Mouse (Mus musculus) MEL (cell line): ENCODE measurements around the gene Ugt1a6b. TPM values are rescaled to one million over a fixed set of nuclear protein-coding genes. Genes with fewer than 3 reads are reported as not detected.

Source experiments
- DNase-seq: peaks from one replicate; pipeline ENCODE4 v3.0.0; 2011; ENCODE audit warnings: low read depth, low spot score
- H3K27ac ChIP-seq: 2 replicates; pipeline ENCODE4 v1.5.1; 2012; ENCODE audit warnings: low read depth, mild to moderate bottlenecking, control low read depth, low read length, moderate library complexity; ENCODE audit not compliant: control insufficient read depth
- H3K27me3 ChIP-seq, 2 experiments: fragments of 150-350 bp in 1 of 2; sonication (generic) in 1 of 2; 2 replicates each; pipeline ENCODE4 v1.6.1; 2012; ENCODE audit warnings: low read length in 2 of 2, mild to moderate bottlenecking in 2 of 2, improper control_type of control experiment in 1 of 2, moderate library complexity in 1 of 2; ENCODE audit not compliant: insufficient read depth in 2 of 2, control insufficient read depth in 1 of 2
- H3K36me3 ChIP-seq, 2 experiments: 2 replicates each; pipeline ENCODE4 v1.6.1; 2012 to 2014; ENCODE audit warnings: low read length in 2 of 2, improper control_type of control experiment in 1 of 2, inconsistent platforms in 1 of 2, mild to moderate bottlenecking in 1 of 2; ENCODE audit not compliant: insufficient read depth in 2 of 2, control insufficient read depth in 1 of 2
- H3K4me1 ChIP-seq, 2 experiments: fragments of 150-350 bp in 1 of 2; sonication (generic) in 1 of 2; 2 replicates each; pipeline ENCODE4 v1.6.1; 2012; ENCODE audit warnings: low read length in 2 of 2, improper control_type of control experiment in 1 of 2, mild to moderate bottlenecking in 1 of 2; ENCODE audit not compliant: insufficient read depth in 2 of 2, control insufficient read depth in 1 of 2
- H3K4me3 ChIP-seq, 2 experiments: fragments of 150-350 bp in 1 of 2; sonication (generic) in 1 of 2; 2 replicates each; pipeline ENCODE4 v1.5.1; 2012; ENCODE audit warnings: low read depth in 2 of 2, low read length in 2 of 2, mild to moderate bottlenecking in 2 of 2, moderate library complexity in 2 of 2, control low read depth in 1 of 2, improper control_type of control experiment in 1 of 2; ENCODE audit not compliant: control insufficient read depth in 1 of 2, insufficient read depth in 1 of 2
- H3K79me2 ChIP-seq: 2 replicates; pipeline ENCODE4 v1.6.1; 2012; ENCODE audit warnings: mild to moderate bottlenecking, low read length, moderate library complexity; ENCODE audit not compliant: control insufficient read depth, poor library complexity, insufficient read depth
- H3K9ac ChIP-seq: 2 replicates; pipeline ENCODE4 v1.6.1; 2012; ENCODE audit warnings: low read depth, mild to moderate bottlenecking, control low read depth, low read length, moderate library complexity; ENCODE audit not compliant: control insufficient read depth, poor library complexity, severe bottlenecking
- H3K9me3 ChIP-seq: fragments of 150-350 bp; sonication (generic); replicated peaks from 2 replicates; pipeline ENCODE4 v1.6.1; 2012; ENCODE audit warnings: mild to moderate bottlenecking, low read length, improper control_type of control experiment, moderate library complexity; ENCODE audit not compliant: insufficient read depth
- CHD1 ChIP-seq: IDR thresholded peaks from 2 replicates; pipeline ENCODE4 v1.6.1; 2012; ENCODE audit warnings: low read depth, mild to moderate bottlenecking, inconsistent platforms, low read length, improper control_type of control experiment
- EP300 ChIP-seq, 2 experiments: IDR thresholded peaks; 2 replicates each; pipeline ENCODE4 v1.6.1; 2011; ENCODE audit warnings: improper control_type of control experiment in 2 of 2, low read length in 2 of 2, low read depth in 1 of 2, mild to moderate bottlenecking in 1 of 2
- GABPA ChIP-seq: IDR thresholded peaks from 2 replicates; pipeline ENCODE4 v1.6.1; 2012; ENCODE audit warnings: low read depth, mild to moderate bottlenecking, inconsistent platforms, low read length, improper control_type of control experiment, moderate library complexity
- KAT2A ChIP-seq: conservative IDR thresholded peaks from 2 replicates; pipeline ENCODE4 v1.6.1; 2012; ENCODE audit warnings: low read depth, low read length, improper control_type of control experiment, inconsistent platforms
- MAFK ChIP-seq: IDR thresholded peaks from 2 replicates; pipeline ENCODE4 v1.6.1; 2011; ENCODE audit warnings: low read depth, mild to moderate bottlenecking, low read length, improper control_type of control experiment, borderline replicate concordance
- MAX ChIP-seq: IDR thresholded peaks from 2 replicates; pipeline ENCODE4 v1.6.1; 2011; ENCODE audit warnings: low read length, improper control_type of control experiment
- MAZ ChIP-seq: IDR thresholded peaks from 2 replicates; pipeline ENCODE4 v1.6.1; 2012; ENCODE audit warnings: low read depth, mild to moderate bottlenecking, inconsistent platforms, low read length, improper control_type of control experiment
- MEF2A ChIP-seq: IDR thresholded peaks from 2 replicates; pipeline ENCODE4 v1.6.1; 2014; ENCODE audit warnings: low read depth, mild to moderate bottlenecking, inconsistent platforms, low read length, improper control_type of control experiment; ENCODE audit not compliant: poor library complexity, insufficient replicate concordance, severe bottlenecking; ENCODE audit errors: extremely low read depth
- NELFE ChIP-seq: IDR thresholded peaks from 2 replicates; pipeline ENCODE4 v1.6.1; 2011; ENCODE audit warnings: low read depth, low read length, improper control_type of control experiment
- NRF1 ChIP-seq: IDR thresholded peaks from 2 replicates; pipeline ENCODE4 v1.6.1; 2014; ENCODE audit warnings: low read depth, mild to moderate bottlenecking, inconsistent platforms, low read length, improper control_type of control experiment, moderate library complexity; ENCODE audit not compliant: poor library complexity, insufficient read depth, severe bottlenecking
- POLR2A ChIP-seq, 2 experiments: IDR thresholded peaks; 2 replicates each; pipeline ENCODE4 v1.6.1; 2011 to 2012; ENCODE audit warnings: low read length in 2 of 2, mild to moderate bottlenecking in 2 of 2, control low read depth in 1 of 2, improper control_type of control experiment in 1 of 2, low read depth in 1 of 2, moderate library complexity in 1 of 2; ENCODE audit not compliant: control insufficient read depth in 1 of 2, insufficient read depth in 1 of 2, poor library complexity in 1 of 2
- POLR2AphosphoS5 ChIP-seq: IDR thresholded peaks from 2 replicates; pipeline ENCODE4 v1.6.1; 2012; ENCODE audit warnings: low read depth, borderline replicate concordance, mild to moderate bottlenecking, inconsistent platforms, low read length, moderate library complexity, mixed read lengths
- RAD21 ChIP-seq: IDR thresholded peaks from 2 replicates; pipeline ENCODE4 v1.6.1; 2011; ENCODE audit warnings: mild to moderate bottlenecking, low read depth, low read length, improper control_type of control experiment
- SIN3A ChIP-seq: IDR thresholded peaks from 2 replicates; pipeline ENCODE4 v1.6.1; 2012; ENCODE audit warnings: low read length, improper control_type of control experiment, inconsistent platforms
- SMC3 ChIP-seq: IDR thresholded peaks from 2 replicates; pipeline ENCODE4 v1.6.1; 2011; ENCODE audit warnings: low read depth, low read length, improper control_type of control experiment
- TBP ChIP-seq: IDR thresholded peaks from 2 replicates; pipeline ENCODE4 v1.8.0; 2011; ENCODE audit warnings: low read depth, low read length, improper control_type of control experiment
- UBTF ChIP-seq: IDR thresholded peaks from 2 replicates; pipeline ENCODE4 v1.6.1; 2012; ENCODE audit warnings: low read depth, mild to moderate bottlenecking, inconsistent platforms, low read length, improper control_type of control experiment, moderate library complexity, borderline replicate concordance; ENCODE audit not compliant: insufficient read depth
- USF1 ChIP-seq: IDR thresholded peaks from 2 replicates; pipeline ENCODE4 v1.6.1; 2014; ENCODE audit warnings: low read depth, mild to moderate bottlenecking, inconsistent platforms, low read length, improper control_type of control experiment, moderate library complexity
- ZC3H11A ChIP-seq: IDR thresholded peaks from 2 replicates; pipeline ENCODE4 v1.6.1; 2012; ENCODE audit warnings: low read depth, mild to moderate bottlenecking, inconsistent platforms, low read length, improper control_type of control experiment
- ZMIZ1 ChIP-seq: IDR thresholded peaks from 2 replicates; pipeline ENCODE4 v1.6.1; 2012; ENCODE audit warnings: low read depth, mild to moderate bottlenecking, inconsistent platforms, low read length, improper control_type of control experiment, moderate library complexity
- ZNF384 ChIP-seq: IDR thresholded peaks from 2 replicates; pipeline ENCODE4 v1.6.1; 2012; ENCODE audit warnings: low read depth, mild to moderate bottlenecking, inconsistent platforms, low read length, improper control_type of control experiment
- polyA plus RNA-seq, 2 experiments: library from polyadenylated mRNA; stranded (reverse) in 1 of 2; unstranded in 1 of 2; fragments of >175 nt in 1 of 2; fragments of >200 nt in 1 of 2; gene quantifications; 2 replicates each; pipeline versions ENCODE4 v1.2.1 to v1.2.4; 2012; ENCODE audit warnings: low replicate concordance in 2 of 2, low read depth in 1 of 2; ENCODE audit not compliant: insufficient read length in 2 of 2, insufficient read depth in 1 of 2, missing spikeins in 1 of 2
- total RNA-seq: library from RNA; depleted of rRNA; stranded (reverse); fragments of 300-350 nt; gene quantifications from 2 replicates; pipeline ENCODE4 v1.2.3, GENCODE M21; 2012

Ugt1a6b gene
- total and polyA plus RNA-seq, 3 experiments: not detected

DNA sequence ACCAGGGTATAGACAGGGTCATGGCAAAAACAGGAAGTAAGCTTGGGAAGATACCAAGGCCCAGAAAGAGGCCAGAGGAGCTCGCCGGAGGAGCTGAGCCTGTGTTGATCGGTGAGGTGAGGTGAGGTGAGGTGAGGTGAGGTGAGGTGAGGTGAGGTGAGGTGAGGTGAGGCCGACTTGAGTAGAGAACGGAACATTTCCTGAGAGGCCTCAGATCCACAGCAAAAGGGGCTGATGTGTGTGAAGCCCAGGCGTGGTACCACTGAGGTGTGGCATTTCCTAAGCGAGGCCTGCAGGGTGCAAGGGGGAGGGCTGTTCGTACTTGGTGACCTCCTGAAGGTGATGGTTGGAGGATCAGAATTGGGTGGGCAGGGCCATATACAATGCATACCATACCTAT, 150.1 kb downstream of the Ugt1a6b start:
- no peaks in the 10 kb centered on the region for H3K9me3 ChIP-seq

DNA sequence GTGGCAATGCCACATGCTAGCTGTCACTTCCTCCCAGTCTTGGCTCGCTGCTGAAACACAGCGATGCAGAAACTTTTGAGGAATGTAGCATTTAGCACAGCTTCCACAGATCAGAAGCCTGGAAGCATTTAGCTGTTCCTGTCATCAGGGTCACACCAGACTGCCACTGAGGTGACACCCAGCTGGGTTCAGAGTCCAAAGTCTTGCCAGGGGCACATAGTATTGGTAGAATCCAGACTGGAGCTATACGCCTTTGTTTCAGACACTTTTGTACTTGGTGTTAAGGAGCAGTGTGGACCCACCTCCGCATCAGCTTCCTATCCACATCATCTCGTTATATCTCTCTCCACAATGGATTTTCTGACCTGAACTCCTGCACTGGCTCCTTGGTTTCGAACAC, 150.5 kb downstream of the Ugt1a6b start:
- no peaks in the 10 kb centered on the region for H3K36me3 ChIP-seq
- 0 out of 4 replicates have a peak, but pooled peaks cover 0 to 3% of the 10 kb centered on the region in 2 experiments for H3K4me1 ChIP-seq
- no peak overlapping the region for H3K9ac ChIP-seq
- H3K9me3 ChIP-seq: no peaks in the 10 kb centered on the region
- H3K27me3 ChIP-seq: no peaks in the 10 kb centered on the region
- no peaks in the 10 kb centered on the region for H3K79me2 ChIP-seq
- TF ChIP-seq TBP (no peak), SMC3 (no peak), ZNF384 (no peak), UBTF (no peak), NELFE (no peak), POLR2AphosphoS5 (no peak), POLR2A (IDR thresholded peaks at IDR 0.05; ENCODE audit: control insufficient read depth in 1 of 2, insufficient read depth in 1 of 2, low read depth in 1 of 2, low read length in 2 of 2, poor library complexity in 1 of 2) (no peak), MAZ (no peak), ZC3H11A (no peak), GABPA (no peak), ZMIZ1 (no peak), KAT2A (no peak), CHD1 (no peak), SIN3A (no peak)
- H3K27ac ChIP-seq: no peak overlapping the region
- DNase-seq: no peak
- H3K4me3 ChIP-seq: no peak overlapping the region

More for the DNA sequence above, 150.1 kb downstream of the Ugt1a6b start:
- Histone ChIP-seq H3K4me3 (no peak overlapping the region), H3K79me2 (no peaks in the 10 kb centered on the region), H3K27ac (no peak overlapping the region), H3K36me3 (no peaks in the 10 kb centered on the region), H3K4me1 (0 out of 4 replicates have a peak, but pooled peaks cover 0 to 3% of the 10 kb centered on the region in 2 experiments), H3K27me3 (no peaks in the 10 kb centered on the region), H3K9ac (no peak overlapping the region)
- DNase-seq: no peak
- TF ChIP-seq ZNF384 (no peak), EP300 (IDR thresholded peaks at IDR 0.05; ENCODE audit: low read depth in 1 of 2, low read length in 2 of 2) (no peak), SIN3A (no peak), MEF2A (no peak), POLR2AphosphoS5 (no peak), MAFK (no peak), USF1 (no peak), POLR2A (IDR thresholded peaks at IDR 0.05; ENCODE audit: control insufficient read depth in 1 of 2, insufficient read depth in 1 of 2, low read depth in 1 of 2, low read length in 2 of 2, poor library complexity in 1 of 2) (no peak), RAD21 (no peak), MAX (no peak), NRF1 (no peak), UBTF (no peak)
